Mouse (Mus musculus) CH12.LX (cell line): ENCODE results near the gene Phf1. TPM values are rescaled to one million over a fixed set of nuclear protein-coding genes. Genes with fewer than 3 reads are reported as not detected.

Experiments
- DNase-seq: peaks from one replicate; pipeline ENCODE4 v3.0.0-alpha.2; 2013; ENCODE audit errors: extremely low read depth
- H3K27ac ChIP-seq: 2 replicates; pipeline ENCODE4 v1.5.1; 2012; ENCODE audit warnings: low read depth, mild to moderate bottlenecking, control low read depth, moderate library complexity; ENCODE audit not compliant: insufficient read depth
- H3K27me3 ChIP-seq: replicated peaks from 2 replicates; pipeline ENCODE3; 2012; ENCODE audit warnings: inconsistent platforms
- H3K36me3 ChIP-seq, 2 experiments: replicated peaks in 1 of 2; 2 replicates each; pipeline versions ENCODE3 to v1.6.1; 2012; ENCODE audit warnings: inconsistent platforms in 1 of 2, low read length in 1 of 2, mild to moderate bottlenecking in 1 of 2, mixed read lengths in 1 of 2, moderate library complexity in 1 of 2; ENCODE audit not compliant: control insufficient read depth in 1 of 2, insufficient read depth in 1 of 2
- H3K4me1 ChIP-seq, 2 experiments: 2 replicates each; pipeline ENCODE4 v1.6.1; 2012; ENCODE audit warnings: inconsistent platforms in 1 of 2, moderate library complexity in 1 of 2; ENCODE audit not compliant: insufficient read depth in 2 of 2, control insufficient read depth in 1 of 2
- H3K4me2 ChIP-seq: 2 replicates; pipeline ENCODE4 v1.6.1; 2012; ENCODE audit warnings: low read depth, mild to moderate bottlenecking, control low read depth; ENCODE audit not compliant: poor library complexity, insufficient read depth, severe bottlenecking
- H3K4me3 ChIP-seq, 3 experiments: fragments of 150-350 bp in 1 of 3; sonication (generic) in 1 of 3; replicated peaks in 1 of 3; 2 replicates each; pipeline versions ENCODE3 to v1.5.1; 2011 to 2012; ENCODE audit warnings: low read depth in 2 of 3, low read length in 2 of 3, mild to moderate bottlenecking in 2 of 3, moderate library complexity in 2 of 3, control low read depth in 1 of 3, improper control_type of control experiment in 1 of 3, inconsistent platforms in 1 of 3, mixed read lengths in 1 of 3; ENCODE audit not compliant: poor library complexity in 1 of 3
- H3K79me2 ChIP-seq: replicated peaks from 2 replicates; pipeline ENCODE4 v1.6.1; 2012; ENCODE audit warnings: mild to moderate bottlenecking, moderate library complexity; ENCODE audit not compliant: control insufficient read depth, poor library complexity, insufficient read depth, severe bottlenecking; ENCODE audit errors: extremely low read depth
- H3K9ac ChIP-seq: 2 replicates; pipeline ENCODE4 v1.6.1; 2012; ENCODE audit warnings: low read depth, mild to moderate bottlenecking, control low read depth, moderate library complexity; ENCODE audit not compliant: insufficient read depth
- H3K9me3 ChIP-seq: replicated peaks from 2 replicates; pipeline ENCODE3; 2012; ENCODE audit warnings: low read length, inconsistent platforms, mixed read lengths
- CTCF ChIP-seq, 2 experiments: IDR thresholded peaks in 1 of 2; conservative IDR thresholded peaks in 1 of 2; 2 replicates each; pipeline ENCODE4 v1.5.1; 2011 to 2012; ENCODE audit warnings: low read depth in 2 of 2, low read length in 2 of 2, improper control_type of control experiment in 1 of 2, inconsistent platforms in 1 of 2, mild to moderate bottlenecking in 1 of 2, moderate library complexity in 1 of 2
- HCFC1 ChIP-seq: IDR thresholded peaks from 2 replicates; pipeline ENCODE4 v1.6.1; 2012; ENCODE audit warnings: low read depth, mild to moderate bottlenecking, inconsistent platforms, low read length, improper control_type of control experiment
- IRF4 ChIP-seq: IDR thresholded peaks from 2 replicates; pipeline ENCODE4 v1.6.1; 2014; ENCODE audit warnings: low read depth, mild to moderate bottlenecking, inconsistent platforms, low read length, improper control_type of control experiment
- JUND ChIP-seq: conservative IDR thresholded peaks from 2 replicates; pipeline ENCODE4 v1.6.1; 2011; ENCODE audit warnings: low read depth, low read length, improper control_type of control experiment
- KAT2A ChIP-seq: IDR thresholded peaks from 2 replicates; pipeline ENCODE4 v1.6.1; 2012; ENCODE audit warnings: low read length, improper control_type of control experiment, inconsistent platforms; ENCODE audit not compliant: insufficient replicate concordance
- MAFK ChIP-seq: IDR thresholded peaks from 2 replicates; pipeline ENCODE4 v1.6.1; 2011; ENCODE audit warnings: low read length, improper control_type of control experiment; ENCODE audit not compliant: insufficient replicate concordance
- MAZ ChIP-seq: IDR thresholded peaks from 2 replicates; pipeline ENCODE4 v1.6.1; 2012; ENCODE audit warnings: low read depth, mild to moderate bottlenecking, inconsistent platforms, low read length, improper control_type of control experiment, moderate library complexity
- MXI1 ChIP-seq: IDR thresholded peaks from 2 replicates; pipeline ENCODE4 v1.6.1; 2011; ENCODE audit warnings: mild to moderate bottlenecking, low read depth, low read length, improper control_type of control experiment
- MYC ChIP-seq: IDR thresholded peaks from 2 replicates; pipeline ENCODE4 v1.6.1; 2011; ENCODE audit warnings: low read depth, mild to moderate bottlenecking, improper control_type of control experiment, low read length
- POLR2A ChIP-seq: IDR thresholded peaks from 2 replicates; pipeline ENCODE4 v1.6.1; 2011; ENCODE audit warnings: low read depth, mild to moderate bottlenecking, improper control_type of control experiment, low read length
- RCOR1 ChIP-seq: conservative IDR thresholded peaks from 2 replicates; pipeline ENCODE4 v1.6.1; 2012; ENCODE audit warnings: low read depth, mild to moderate bottlenecking, inconsistent platforms, low read length, improper control_type of control experiment
- SMC3 ChIP-seq: IDR thresholded peaks from 2 replicates; pipeline ENCODE4 v1.6.1; 2011; ENCODE audit warnings: low read depth, low read length, improper control_type of control experiment
- TCF12 ChIP-seq: IDR thresholded peaks from 2 replicates; pipeline ENCODE4 v1.6.1; 2014; ENCODE audit warnings: low read depth, mild to moderate bottlenecking, inconsistent platforms, low read length, improper control_type of control experiment
- USF1 ChIP-seq: IDR thresholded peaks from 2 replicates; pipeline ENCODE4 v1.6.1; 2014; ENCODE audit warnings: low read depth, mild to moderate bottlenecking, inconsistent platforms, low read length, improper control_type of control experiment
- ZC3H11A ChIP-seq: IDR thresholded peaks from 2 replicates; pipeline ENCODE4 v1.6.1; 2012; ENCODE audit warnings: low read depth, mild to moderate bottlenecking, inconsistent platforms, low read length, improper control_type of control experiment
- ZMIZ1 ChIP-seq: IDR thresholded peaks from 2 replicates; pipeline ENCODE4 v1.6.1; 2012; ENCODE audit warnings: low read depth, mild to moderate bottlenecking, inconsistent platforms, low read length, improper control_type of control experiment
- ZNF384 ChIP-seq: IDR thresholded peaks from 2 replicates; pipeline ENCODE4 v1.6.1; 2012; ENCODE audit warnings: low read depth, low read length, improper control_type of control experiment, inconsistent platforms
- dilution Hi-C: fragments of 300-500 bp; cut with MboI; formaldehyde crosslinking; loops from 2 replicates; pipeline ENCODE4 v1.14.3; 2020; ENCODE audit warnings: low sequenced_read_pairs; ENCODE audit not compliant: extremely low pct_unique_long_range_greater_than_20kb, extremely low pct_ligation_motif_present
- in situ Hi-C: fragments of 300-500 bp; cut with MboI; formaldehyde crosslinking; loops from 3 replicates; pipeline ENCODE4 v1.14.3; 2019; ENCODE audit warnings: low sequenced_read_pairs, low pct_ligation_motif_present, low pct_unique_long_range_greater_than_20kb, mixed read lengths
- polyA plus RNA-seq: library from polyadenylated mRNA; unstranded; fragments of >175 nt; gene quantifications from 2 replicates; pipeline ENCODE4 v1.2.1, GENCODE M21; 2012; ENCODE audit warnings: low read depth; ENCODE audit not compliant: insufficient read length
- total RNA-seq, 2 experiments: library from RNA; depleted of rRNA; stranded (reverse); fragments of 300-350 nt in 1 of 2; fragments of >200 nt in 1 of 2; gene quantifications; 2 replicates each; pipeline ENCODE4 v1.2.3; 2012 to 2014

The Phf1 gene
- total and polyA plus RNA-seq, 3 experiments, result 1.7 to 4.1 (median 3.5) TPM

GRCm38 (mm10) chr17:26953726-26954125 is 20.9 kb downstream of the Phf1 start:
- Histone ChIP-seq H3K4me3 (no peak overlapping the region), H3K79me2 (no peaks in the 10 kb centered on the region), H3K27me3 (peaks cover 56% of the 10 kb centered on the region), H3K36me3 (peaks cover 0 to 8% of the 10 kb centered on the region in 2 experiments), H3K9ac (no peak overlapping the region), H3K4me1 (peaks cover 3 to 5% of the 10 kb centered on the region in 2 experiments; a peak in 3 of 4 replicates), H3K27ac (no peak overlapping the region), H3K4me2 (no peak overlapping the region), H3K9me3 (no peaks in the 10 kb centered on the region)
- dilution Hi-C loops (no loop called here), in situ Hi-C loops (no loop called here)
- TF ChIP-seq JUND, result no peak
- TF ChIP-seq RCOR1, result no peak
- no peak for TF ChIP-seq IRF4
- no peak for TF ChIP-seq ZNF384
- TF ChIP-seq SMC3, result no peak
- TF ChIP-seq MXI1, result no peak
- no peak for TF ChIP-seq KAT2A
- no peak for TF ChIP-seq TCF12
- TF ChIP-seq USF1, result no peak
- TF ChIP-seq ZMIZ1, result no peak
- no peak for DNase-seq

- in situ Hi-C loops (no loop called here), dilution Hi-C loops (no loop called here)
- Histone ChIP-seq H3K79me2 (no peaks in the 10 kb centered on the region), H3K9ac (no peak overlapping the region), H3K9me3 (no peaks in the 10 kb centered on the region), H3K4me1 (no peaks in the 10 kb centered on the region), H3K27ac (no peak overlapping the region), H3K4me2 (no peak overlapping the region), H3K27me3 (peaks cover 37% of the 10 kb centered on the region), H3K36me3 (peaks cover 3 to 17% of the 10 kb centered on the region in 2 experiments), H3K4me3 (no peak overlapping the region)
- TF ChIP-seq KAT2A (no peak), SMC3 (no peak), MAZ (no peak), POLR2A (no peak), TCF12 (no peak), MYC (no peak), USF1 (no peak), CTCF (conservative IDR thresholded peaks at IDR 0.05 in 1 of 2, IDR thresholded peaks at IDR 0.05 in 1 of 2; ENCODE audit: low read depth in 2 of 2, low read length in 2 of 2) (no peak), ZC3H11A (no peak), ZNF384 (no peak), HCFC1 (no peak), MAFK (no peak)
- no peak for DNase-seq
Measured at GRCm38 (mm10) chr17:26956309-26956708, 23.5 kb downstream of the Phf1 start.
